Mouse (Mus musculus) left cerebral cortex, adult 11 months (tissue): Measurements from ENCODE around the gene Atic.

Experiments
- DNase-seq: peaks from one replicate; pipeline ENCODE4 v3.0.0; 2022; ENCODE audit warnings: low spot score

Gene Atic

GRCm38 (mm10) chr1:71556688-71557612 is at the start of gene Atic:
Gene Atic (plus strand): TSS chr1:71557150.
- peak; percentile 72 for DNase-seq

GRCm38 (mm10) chr1:71507251-71507650 is 49.7 kb upstream of the Atic start:
- no peak for DNase-seq

GRCm38 (mm10) chr1:71515041-71515440 is 41.9 kb upstream of the Atic start:
- no peak for DNase-seq

- DNase-seq, result no peak
These were observed 27.9 kb upstream of the Atic start for GRCm38 (mm10) chr1:71528808-71529648.

- no peak for DNase-seq
These were observed 26.2 kb upstream of the Atic start for GRCm38 (mm10) chr1:71530779-71531178.

GRCm38 (mm10) chr1:71531653-71532052 is 25.3 kb upstream of the Atic start:
- DNase-seq, result no peak

- no peak for DNase-seq
These were observed 17.3 kb upstream of the Atic start for GRCm38 (mm10) chr1:71539641-71540040.

GRCm38 (mm10) chr1:71540437-71540836 is 16.5 kb upstream of the Atic start:
- no peak for DNase-seq

GRCm38 (mm10) chr1:71550626-71551195 is 6.2 kb upstream of the Atic start:
- no peak for DNase-seq

- DNase-seq, result no peak
These were observed 3.7 kb downstream of the Atic start for GRCm38 (mm10) chr1:71560626-71561025.

- DNase-seq, result no peak
These were observed 7.3 kb downstream of the Atic start for GRCm38 (mm10) chr1:71564291-71564690.

- no peak for DNase-seq
These were observed 11.1 kb downstream of the Atic start for GRCm38 (mm10) chr1:71567884-71568605.

GRCm38 (mm10) chr1:71570116-71570515 is 13.2 kb downstream of the Atic start:
- DNase-seq, result no peak

GRCm38 (mm10) chr1:71575987-71576386 is 19.0 kb downstream of the Atic start:
- DNase-seq, result no peak

GRCm38 (mm10) chr1:71576837-71577236 is 19.9 kb downstream of the Atic start:
- DNase-seq, result no peak

- DNase-seq, result no peak
These were observed 22.6 kb downstream of the Atic start for GRCm38 (mm10) chr1:71579526-71579925.

- DNase-seq, result no peak
These were observed 23.5 kb downstream of the Atic start for GRCm38 (mm10) chr1:71580408-71580807.

GRCm38 (mm10) chr1:71583302-71583701 is 26.4 kb downstream of the Atic start:
- DNase-seq, result no peak

- DNase-seq, result no peak
These were observed 26.9 kb downstream of the Atic start for GRCm38 (mm10) chr1:71583900-71584299.

- DNase-seq, result no peak
These were observed 29.7 kb downstream of the Atic start for GRCm38 (mm10) chr1:71586658-71587057.

- no peak for DNase-seq
These were observed 33.1 kb downstream of the Atic start for GRCm38 (mm10) chr1:71590038-71590437.

- no peak for DNase-seq
These were observed 36.2 kb downstream of the Atic start for GRCm38 (mm10) chr1:71593184-71593583.
